Mouse (Mus musculus): ENCODE measurements around the gene Plpp7. TPM values are rescaled to one million over a fixed set of nuclear protein-coding genes. Genes with fewer than 3 reads are reported as not detected.

Plpp7 gene
- polyA plus RNA-seq, 1 experiment: 2.2 TPM

DNA sequence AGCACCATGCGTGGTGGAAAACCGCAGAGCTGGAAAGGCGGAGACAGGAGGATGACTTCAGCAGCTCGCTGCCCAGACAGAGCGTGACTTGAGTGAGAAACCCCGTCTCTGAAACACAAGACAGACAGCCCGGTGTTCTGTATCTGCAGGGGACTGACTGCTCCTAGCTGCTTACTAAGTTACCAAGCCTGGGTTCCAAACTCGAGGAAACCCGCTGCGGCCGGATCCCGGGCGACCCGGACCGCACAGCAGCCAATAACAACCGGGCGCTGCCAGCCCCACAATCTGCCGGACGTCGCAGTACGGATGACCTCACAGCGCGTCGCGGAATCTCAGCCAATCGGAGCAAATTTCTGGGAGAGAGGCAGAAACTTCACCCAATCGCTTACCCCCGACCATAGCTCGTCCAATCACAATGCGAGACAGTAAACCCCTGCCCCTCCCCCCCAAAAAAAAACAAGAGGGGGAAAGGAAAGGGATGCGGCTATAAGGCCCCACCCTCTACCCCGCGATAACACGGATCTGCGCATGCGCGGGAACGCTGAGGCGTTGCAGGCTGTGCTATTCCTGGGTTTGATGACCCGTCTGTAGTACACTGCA is 42.4 kb downstream of the Plpp7 start:
- Histone ChIP-seq H3K4me3 (ENCODE audit: low read depth, low read length) (peak overlapping the region; percentile 84), H3K36me3 (ENCODE audit: control insufficient read depth, insufficient read depth, low read length) (no peaks in the 10 kb centered on the region), H3K4me1 (ENCODE audit: control insufficient read depth, insufficient read depth, insufficient read length, low read length) (peaks cover under 1% of the 10 kb centered on the region; the same call in 1 of the 2 replicates), H3K27me3 (ENCODE audit: control insufficient read depth, insufficient read depth, low read length) (no peaks in the 10 kb centered on the region), H3K27ac (ENCODE audit: insufficient read depth, low read depth, low read length) (peak overlapping the region; percentile 86)
- peak; percentile 81; the same call in 1 of the 2 replicates for TF ChIP-seq POLR2A (IDR thresholded peaks at IDR 0.05; ENCODE audit: low read depth, low read length)
- no peak for TF ChIP-seq CTCF (IDR thresholded peaks at IDR 0.05; ENCODE audit: extremely low read depth, insufficient read length, insufficient replicate concordance, low read depth, low read length)
- under 1% methylated on average over 40 of the region's 40 CpGs for WGBS

DNA sequence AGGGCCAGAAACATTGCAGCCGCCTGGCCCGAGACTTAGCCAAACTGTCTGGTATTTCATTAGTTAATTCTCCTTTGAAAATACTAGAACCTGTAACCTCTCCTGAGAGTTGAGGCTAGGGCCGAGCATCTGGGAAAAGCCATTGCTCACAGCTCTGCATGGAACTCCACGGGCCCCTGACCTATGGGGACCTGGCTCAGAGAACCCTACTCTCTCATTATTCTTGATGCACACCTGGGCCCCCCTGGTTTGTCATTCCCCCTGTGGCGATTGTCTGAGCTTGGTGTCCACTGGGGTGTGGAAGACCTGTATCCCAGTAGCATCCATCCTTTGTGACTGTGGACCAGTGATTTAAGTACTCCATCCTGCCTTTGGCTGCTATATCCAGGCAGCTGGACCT is 44.0 kb downstream of the Plpp7 start:
- TF ChIP-seq POLR2A (IDR thresholded peaks at IDR 0.05; ENCODE audit: low read depth, low read length) (no peak), CTCF (IDR thresholded peaks at IDR 0.05; ENCODE audit: extremely low read depth, insufficient read length, insufficient replicate concordance, low read depth, low read length) (no peak)
- whole genome bisulfite sequencing: 82% methylated on average over 5 of the region's 5 CpGs
- Histone ChIP-seq H3K4me1 (ENCODE audit: control insufficient read depth, insufficient read depth, insufficient read length, low read length) (no peaks in the 10 kb centered on the region), H3K4me3 (ENCODE audit: low read depth, low read length) (no peak overlapping the region), H3K27ac (ENCODE audit: insufficient read depth, low read depth, low read length) (no peak overlapping the region), H3K36me3 (ENCODE audit: control insufficient read depth, insufficient read depth, low read length) (no peaks in the 10 kb centered on the region), H3K27me3 (ENCODE audit: control insufficient read depth, insufficient read depth, low read length) (no peaks in the 10 kb centered on the region)

DNA sequence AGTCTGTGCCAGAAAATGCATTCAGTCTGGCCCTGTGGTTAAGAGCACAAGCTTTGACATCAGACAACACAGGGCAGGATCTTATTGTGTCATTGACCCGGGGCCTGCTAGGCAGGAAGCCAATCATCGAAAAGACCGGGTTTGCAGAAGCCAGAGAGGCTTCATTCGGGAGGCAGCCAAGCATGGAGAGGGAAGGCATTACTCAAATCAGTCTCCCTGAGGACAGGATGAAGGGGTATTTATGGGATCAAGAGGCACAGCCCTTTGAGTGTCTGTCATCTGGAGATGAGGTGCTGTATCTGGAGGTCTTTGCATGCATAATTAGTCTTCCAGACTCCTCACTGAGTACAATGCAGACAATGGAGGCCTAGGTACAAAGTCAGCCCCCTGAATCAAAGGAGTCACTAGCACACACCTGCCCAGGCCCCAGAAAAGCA is 45.2 kb downstream of the Plpp7 start:
- TF ChIP-seq CTCF (IDR thresholded peaks at IDR 0.05; ENCODE audit: extremely low read depth, insufficient read length, insufficient replicate concordance, low read depth, low read length) (no peak), POLR2A (IDR thresholded peaks at IDR 0.05; ENCODE audit: low read depth, low read length) (no peak)
- Histone ChIP-seq H3K36me3 (ENCODE audit: control insufficient read depth, insufficient read depth, low read length) (no peaks in the 10 kb centered on the region), H3K4me1 (ENCODE audit: control insufficient read depth, insufficient read depth, insufficient read length, low read length) (no peaks in the 10 kb centered on the region), H3K4me3 (ENCODE audit: low read depth, low read length) (no peak overlapping the region), H3K27me3 (ENCODE audit: control insufficient read depth, insufficient read depth, low read length) (no peaks in the 10 kb centered on the region), H3K27ac (ENCODE audit: insufficient read depth, low read depth, low read length) (no peak overlapping the region)
- 52% methylated on average over 4 of the region's 4 CpGs for WGBS

DNA sequence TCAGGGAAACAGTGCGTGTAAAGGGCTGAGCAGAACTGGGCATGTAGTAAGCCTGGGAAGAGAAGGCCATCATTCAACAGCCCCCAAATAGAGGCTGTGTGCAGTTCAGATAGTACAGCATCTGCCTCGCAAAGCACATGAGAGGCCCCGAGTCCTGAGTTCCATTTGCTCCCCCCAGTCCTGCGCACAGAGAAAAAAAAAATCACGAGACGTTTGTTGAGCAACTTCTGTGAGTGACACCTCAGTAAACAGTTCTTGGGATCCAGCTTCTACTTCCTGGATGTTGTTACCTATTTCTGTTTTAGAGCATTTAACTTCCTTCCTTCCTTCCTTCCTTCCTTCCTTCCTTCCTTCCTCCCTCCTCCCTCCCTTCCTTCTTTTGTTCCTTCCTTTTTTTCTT is 46.3 kb downstream of the Plpp7 start:
- 48% methylated on average over 6 of the region's 6 CpGs for WGBS
- Histone ChIP-seq H3K4me1 (ENCODE audit: control insufficient read depth, insufficient read depth, insufficient read length, low read length) (no peaks in the 10 kb centered on the region), H3K4me3 (ENCODE audit: low read depth, low read length) (no peak overlapping the region), H3K27ac (ENCODE audit: insufficient read depth, low read depth, low read length) (no peak overlapping the region), H3K27me3 (ENCODE audit: control insufficient read depth, insufficient read depth, low read length) (no peaks in the 10 kb centered on the region), H3K36me3 (ENCODE audit: control insufficient read depth, insufficient read depth, low read length) (no peaks in the 10 kb centered on the region)
- TF ChIP-seq CTCF (IDR thresholded peaks at IDR 0.05; ENCODE audit: extremely low read depth, insufficient read length, insufficient replicate concordance, low read depth, low read length) (no peak), POLR2A (IDR thresholded peaks at IDR 0.05; ENCODE audit: low read depth, low read length) (no peak)

DNA sequence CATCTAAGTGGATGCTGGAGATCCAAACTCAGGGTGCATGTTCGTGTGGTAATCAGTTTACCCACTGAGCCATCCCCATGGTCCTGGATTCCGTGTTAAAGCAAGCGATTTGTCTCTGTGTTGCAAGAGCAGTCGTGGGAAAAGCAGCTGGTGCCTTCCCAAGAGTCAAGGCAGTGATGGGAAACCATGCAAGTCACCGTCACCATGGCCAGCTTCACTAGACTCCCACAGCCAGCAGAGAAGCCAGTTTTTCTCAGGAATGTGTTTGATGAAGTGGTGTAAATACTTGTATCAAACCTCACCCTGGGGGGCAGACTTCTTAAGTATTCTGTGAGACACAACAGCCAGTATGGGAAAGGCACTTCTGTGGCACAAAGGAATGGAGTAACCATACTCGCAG is 47.0 kb downstream of the Plpp7 start:
- H3K36me3 ChIP-seq (ENCODE audit: control insufficient read depth, insufficient read depth, low read length): no peaks in the 10 kb centered on the region
- no peaks in the 10 kb centered on the region for H3K4me1 ChIP-seq (ENCODE audit: control insufficient read depth, insufficient read depth, insufficient read length, low read length)
- no peak overlapping the region for H3K4me3 ChIP-seq (ENCODE audit: low read depth, low read length)
- no peaks in the 10 kb centered on the region for H3K27me3 ChIP-seq (ENCODE audit: control insufficient read depth, insufficient read depth, low read length)
- no peak overlapping the region for H3K27ac ChIP-seq (ENCODE audit: insufficient read depth, low read depth, low read length)
- TF ChIP-seq CTCF (IDR thresholded peaks at IDR 0.05; ENCODE audit: extremely low read depth, insufficient read length, insufficient replicate concordance, low read depth, low read length) (no peak), POLR2A (IDR thresholded peaks at IDR 0.05; ENCODE audit: low read depth, low read length) (no peak)
- 54% methylated on average over 6 of the region's 6 CpGs for WGBS

DNA sequence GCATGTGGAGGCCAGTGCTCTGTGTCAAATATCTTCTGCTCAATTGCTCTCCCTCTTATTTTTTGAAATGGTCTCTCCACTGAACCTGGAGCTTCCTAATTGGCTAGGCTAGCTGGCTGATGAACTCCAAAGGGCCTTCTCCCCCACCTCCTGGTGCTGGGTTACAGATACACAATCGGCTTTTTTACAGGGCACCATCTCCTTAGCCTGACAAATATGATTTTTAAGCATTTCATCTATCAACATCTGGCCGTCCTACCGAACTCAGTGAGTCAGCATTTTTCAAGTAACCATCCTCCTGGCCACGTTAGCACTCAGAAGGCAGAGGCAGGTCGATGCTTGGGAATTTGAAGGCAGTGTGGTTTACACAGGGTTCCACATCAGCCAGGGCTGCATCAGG is 49.3 kb downstream of the Plpp7 start:
- H3K36me3 ChIP-seq (ENCODE audit: control insufficient read depth, insufficient read depth, low read length): no peaks in the 10 kb centered on the region
- no peaks in the 10 kb centered on the region for H3K27me3 ChIP-seq (ENCODE audit: control insufficient read depth, insufficient read depth, low read length)
- no peaks in the 10 kb centered on the region for H3K4me1 ChIP-seq (ENCODE audit: control insufficient read depth, insufficient read depth, insufficient read length, low read length)
- H3K27ac ChIP-seq (ENCODE audit: insufficient read depth, low read depth, low read length): no peak overlapping the region
- TF ChIP-seq POLR2A (IDR thresholded peaks at IDR 0.05; ENCODE audit: low read depth, low read length) (no peak), CTCF (IDR thresholded peaks at IDR 0.05; ENCODE audit: extremely low read depth, insufficient read length, insufficient replicate concordance, low read depth, low read length) (no peak)
- WGBS: 76% methylated on average over 5 of the region's 5 CpGs
- no peak overlapping the region for H3K4me3 ChIP-seq (ENCODE audit: low read depth, low read length)

DNA sequence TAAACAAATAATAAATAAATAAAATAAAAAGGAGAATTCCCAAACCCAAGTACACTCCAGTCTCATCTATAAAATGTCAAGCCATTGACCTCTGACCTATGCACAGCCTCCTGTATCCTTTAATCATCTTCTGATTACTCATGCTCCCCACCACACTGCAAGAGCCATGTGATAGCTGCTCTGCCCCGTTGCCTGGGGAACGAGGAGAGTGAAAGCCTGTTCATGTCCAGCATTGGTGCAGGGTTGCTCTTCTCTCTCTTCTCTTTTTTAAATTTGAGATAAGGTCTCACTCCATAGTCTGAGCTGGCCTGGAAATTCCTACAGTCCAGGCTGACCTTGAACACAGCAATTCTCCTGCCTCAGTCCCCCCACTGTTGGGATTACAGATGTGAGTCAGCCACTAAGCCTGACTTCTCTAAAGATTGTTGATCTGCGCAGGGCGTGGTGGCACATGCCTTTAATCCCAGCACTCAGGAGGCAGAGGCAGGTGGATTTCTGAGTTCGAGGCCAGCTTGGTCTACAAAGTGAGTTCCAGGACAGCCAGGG is 51.4 kb downstream of the Plpp7 start:
- Histone ChIP-seq H3K36me3 (ENCODE audit: control insufficient read depth, insufficient read depth, low read length) (no peaks in the 10 kb centered on the region), H3K4me3 (ENCODE audit: low read depth, low read length) (no peak overlapping the region), H3K4me1 (ENCODE audit: control insufficient read depth, insufficient read depth, insufficient read length, low read length) (no peaks in the 10 kb centered on the region), H3K27me3 (ENCODE audit: control insufficient read depth, insufficient read depth, low read length) (no peaks in the 10 kb centered on the region), H3K27ac (ENCODE audit: insufficient read depth, low read depth, low read length) (no peak overlapping the region)
- 74% methylated on average over 5 of the region's 5 CpGs for WGBS
- TF ChIP-seq POLR2A (IDR thresholded peaks at IDR 0.05; ENCODE audit: low read depth, low read length) (no peak), CTCF (IDR thresholded peaks at IDR 0.05; ENCODE audit: extremely low read depth, insufficient read length, insufficient replicate concordance, low read depth, low read length) (no peak)
